Mouse (Mus musculus) liver, adult (tissue): ENCODE measurements around the gene Sirt7.

Experiments used
- GATA4 ChIP-seq: IDR thresholded peaks from 2 replicates; pipeline ENCODE4 v1.6.1; 2014; ENCODE audit warnings: mild to moderate bottlenecking, low read length; ENCODE audit not compliant: insufficient replicate concordance

Sirt7 gene

GRCm38 (mm10) chr11:120572752-120573584, 52.1 kb downstream of the Sirt7 start, which contains the start of gene P4hb:
Gene P4hb (minus strand): TSS chr11:120573253.
- no peak for TF ChIP-seq GATA4

GRCm38 (mm10) chr11:120572417-120572751, 52.7 kb downstream of the Sirt7 start:
- no peak for TF ChIP-seq GATA4

GRCm38 (mm10) chr11:120571754-120572416, 53.2 kb downstream of the Sirt7 start:
- TF ChIP-seq GATA4: no peak

- TF ChIP-seq GATA4: peak; percentile 59; the same call in 1 of the 2 replicates
Measured at GRCm38 (mm10) chr11:120571122-120571521, 53.9 kb downstream of the Sirt7 start.
